Mouse (Mus musculus) cerebellum, adult 2 months (tissue): ENCODE data around the gene Tmem120b.

Source experiments
- CTCF ChIP-seq: fragments of 200-500 bp; IDR thresholded peaks from 2 replicates; pipeline ENCODE4 v1.5.1; 2011; ENCODE audit warnings: low read depth, mild to moderate bottlenecking, control low read depth, low read length, moderate library complexity, borderline replicate concordance; ENCODE audit not compliant: insufficient read depth
- POLR2A ChIP-seq: fragments of 200-500 bp; IDR thresholded peaks from 2 replicates; pipeline ENCODE4 v1.6.1; 2011; ENCODE audit warnings: low read length, control low read depth, borderline replicate concordance; ENCODE audit not compliant: insufficient read depth

GRCm38 (mm10) chr5:123023049-123023448, 45.2 kb upstream of the Tmem120b start:
- no peak for TF ChIP-seq POLR2A
- TF ChIP-seq CTCF = no peak
